Mouse (Mus musculus) urinary bladder, postnatal 14 days (tissue): ENCODE measurements around the gene Syt13.
A peak's percentile ranks its signal among the peaks of the same experiment; 100 is the strongest.

Experiments used
- DNase-seq: peaks from one replicate; pipeline ENCODE4 v3.0.0; 2021; ENCODE audit warnings: low spot score

Syt13 gene

DNA sequence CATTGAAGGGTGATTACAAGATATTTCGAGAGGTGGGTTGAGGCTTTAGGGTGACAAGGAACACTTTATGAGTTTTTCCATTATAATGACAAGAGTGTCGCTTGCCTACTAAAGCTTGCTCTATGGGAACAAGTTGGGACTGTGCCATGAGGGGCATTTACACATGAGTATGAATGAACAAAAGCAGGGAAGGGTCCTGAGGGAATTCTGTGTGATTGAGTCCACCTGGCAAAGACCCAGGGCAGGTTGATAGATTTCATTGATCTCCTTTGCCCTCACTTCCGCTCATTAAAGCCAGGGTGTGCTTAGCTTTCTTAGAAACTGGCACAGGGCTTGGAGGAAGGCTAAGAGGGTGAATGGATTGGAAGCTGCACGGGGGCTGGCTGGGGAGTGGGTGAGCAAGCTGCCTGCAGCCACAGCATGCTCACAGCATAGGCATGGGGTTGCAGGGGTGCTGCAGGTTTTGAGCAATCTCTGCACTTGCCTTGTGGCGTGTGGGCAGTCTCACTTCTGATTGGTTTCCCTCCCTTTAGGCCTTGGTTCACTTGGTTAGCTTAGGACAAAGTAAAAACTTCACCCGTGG lies 9.9 kb downstream of the Syt13 start:
- no peak for DNase-seq

DNA sequence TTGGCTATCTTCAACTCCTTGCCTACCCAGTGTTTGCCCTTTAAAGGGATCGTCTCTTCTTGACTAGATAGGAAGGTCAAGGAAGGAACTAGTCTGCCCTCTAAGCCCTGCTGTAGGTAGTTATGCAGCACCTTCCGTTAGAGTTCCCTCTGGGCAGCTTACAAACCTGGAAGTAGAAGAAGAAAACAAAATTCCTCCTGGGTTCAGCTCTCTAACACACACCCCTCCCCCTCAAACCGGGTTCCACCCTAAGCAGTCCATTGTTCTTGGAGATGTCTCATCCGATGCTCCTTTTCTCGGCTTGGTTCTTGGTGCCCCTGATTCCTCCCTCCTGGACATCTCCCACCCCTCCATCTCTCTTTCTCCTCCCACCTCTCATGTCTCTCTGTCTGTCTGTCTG lies 14.8 kb downstream of the Syt13 start:
- no peak for DNase-seq

DNA sequence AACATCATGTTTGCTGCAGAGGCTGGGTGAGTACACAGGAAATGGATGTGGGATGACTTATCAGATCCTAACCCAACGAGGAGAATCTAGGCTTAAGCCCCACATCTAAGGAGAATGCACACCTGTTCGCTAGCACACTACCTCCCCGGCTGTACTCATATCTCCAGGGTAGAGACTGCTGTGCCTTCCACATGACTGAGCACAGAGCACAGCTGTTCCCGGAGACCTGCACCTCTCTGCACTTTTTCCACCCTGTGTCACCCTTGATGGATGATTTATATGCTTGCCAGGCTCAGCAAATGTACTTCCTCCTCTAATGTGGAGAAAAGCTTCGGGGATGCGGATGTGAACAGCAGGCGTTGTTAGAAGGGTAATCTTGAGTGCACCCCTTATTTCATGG lies 16.2 kb downstream of the Syt13 start:
- no peak for DNase-seq

DNA sequence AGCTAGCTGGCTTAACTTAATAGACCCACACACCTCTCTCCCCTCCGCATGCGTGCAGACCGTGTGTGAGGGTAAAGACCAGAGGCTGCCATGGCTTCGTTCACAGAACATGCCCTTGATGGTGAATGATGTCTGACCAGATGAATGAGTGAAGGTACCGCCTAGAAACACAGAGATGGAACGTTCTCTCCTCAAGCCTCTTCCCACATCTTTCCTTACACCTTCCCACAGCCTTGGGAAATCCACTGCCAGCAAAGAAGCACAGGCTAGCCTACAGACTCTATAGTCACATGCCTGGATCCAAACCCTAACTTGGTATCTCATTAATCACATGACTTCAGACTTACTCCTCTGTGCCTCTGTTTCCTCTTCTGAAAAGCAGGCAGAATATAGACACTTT lies 18.5 kb downstream of the Syt13 start:
- no peak for DNase-seq

DNA sequence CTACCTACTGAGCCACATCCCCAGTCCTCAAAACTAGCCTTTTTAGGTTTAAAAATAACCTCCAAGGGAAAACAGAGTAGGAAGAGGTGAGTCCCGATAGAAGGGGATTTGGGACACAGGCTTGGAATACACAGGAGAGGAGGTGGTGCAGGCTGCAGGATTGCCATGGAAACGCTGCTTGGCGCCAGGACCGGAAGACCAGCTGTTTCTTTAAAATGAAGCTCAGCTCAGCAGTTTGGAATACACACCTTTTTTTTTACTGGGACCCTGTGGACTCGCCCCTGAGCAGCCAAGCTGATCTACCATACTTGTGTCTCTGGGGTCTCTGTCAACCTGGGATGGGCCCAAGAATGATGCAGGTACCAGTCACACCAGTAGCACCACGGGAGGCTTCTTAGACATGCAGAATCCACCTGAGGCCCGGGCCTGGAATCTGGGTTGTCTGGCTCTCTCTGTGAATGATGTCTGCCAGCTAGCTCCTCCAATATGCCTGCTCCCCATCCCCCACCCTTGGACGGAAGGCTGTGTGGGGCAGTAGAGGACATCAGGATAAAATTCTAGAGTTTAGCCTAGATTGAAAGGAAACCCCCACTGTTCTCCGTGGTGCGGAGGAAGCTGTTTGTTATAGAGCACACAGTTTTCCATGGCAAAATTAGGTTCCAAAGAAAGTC lies 19.5 kb downstream of the Syt13 start:
- no peak for DNase-seq

DNA sequence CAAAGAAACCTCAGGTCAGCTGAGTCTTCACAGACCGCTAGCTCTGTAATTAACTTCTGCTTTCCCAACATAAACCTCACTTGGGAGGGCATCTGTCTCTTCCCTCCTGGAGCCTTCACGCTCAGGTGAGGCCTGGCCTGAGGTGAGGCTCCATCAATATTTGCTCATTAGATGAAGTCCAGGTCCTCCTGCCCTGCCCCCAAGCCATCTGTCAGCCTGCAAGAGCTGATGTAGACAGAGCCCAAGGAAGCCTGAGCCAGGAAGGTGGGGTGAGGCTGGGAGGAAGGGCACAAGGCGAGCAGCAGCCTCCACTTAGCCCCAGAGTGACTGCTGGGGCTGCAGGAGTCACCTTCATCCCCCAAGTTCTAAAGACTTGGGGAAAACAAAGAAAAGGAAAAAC lies 20.6 kb downstream of the Syt13 start:
- no peak for DNase-seq

DNA sequence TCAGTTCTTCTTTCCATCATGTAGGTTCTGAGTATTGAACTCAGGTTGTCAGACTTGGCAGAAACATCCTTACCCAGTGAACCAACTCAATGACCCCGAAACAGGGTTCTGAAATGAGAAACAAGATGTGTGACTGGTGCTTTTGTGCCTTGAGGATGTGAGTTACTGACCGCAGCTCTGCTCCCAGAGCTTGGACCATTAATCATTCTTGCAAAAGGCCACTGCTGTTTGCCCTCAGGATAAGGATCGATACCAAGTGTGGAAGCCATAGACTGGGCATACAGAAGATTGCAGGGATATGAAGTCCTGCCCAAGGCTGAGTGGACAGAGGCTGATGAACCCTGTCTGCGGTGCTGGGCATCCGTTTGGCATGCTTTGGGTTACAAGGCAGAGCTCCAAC lies 23.2 kb downstream of the Syt13 start:
- no peak for DNase-seq

DNA sequence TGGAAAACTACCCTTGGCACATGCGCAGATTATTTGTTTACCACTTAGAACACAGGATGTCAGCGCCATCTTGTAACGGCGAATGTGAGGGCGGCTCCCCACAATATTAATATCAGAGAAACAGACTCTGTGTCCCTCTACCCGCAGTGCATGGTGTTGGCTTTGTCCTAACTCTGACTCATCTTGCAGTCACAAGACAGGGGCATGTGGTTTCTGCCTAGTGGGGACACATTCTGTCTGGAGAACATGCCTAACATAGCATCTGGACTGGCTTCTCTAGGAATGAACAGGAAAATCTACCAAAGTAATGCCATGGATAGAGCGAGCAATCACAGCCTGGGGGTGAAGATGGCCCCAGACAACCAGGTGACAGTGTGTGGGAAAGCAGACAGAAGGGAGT lies 23.9 kb downstream of the Syt13 start:
- DNase-seq: no peak

DNA sequence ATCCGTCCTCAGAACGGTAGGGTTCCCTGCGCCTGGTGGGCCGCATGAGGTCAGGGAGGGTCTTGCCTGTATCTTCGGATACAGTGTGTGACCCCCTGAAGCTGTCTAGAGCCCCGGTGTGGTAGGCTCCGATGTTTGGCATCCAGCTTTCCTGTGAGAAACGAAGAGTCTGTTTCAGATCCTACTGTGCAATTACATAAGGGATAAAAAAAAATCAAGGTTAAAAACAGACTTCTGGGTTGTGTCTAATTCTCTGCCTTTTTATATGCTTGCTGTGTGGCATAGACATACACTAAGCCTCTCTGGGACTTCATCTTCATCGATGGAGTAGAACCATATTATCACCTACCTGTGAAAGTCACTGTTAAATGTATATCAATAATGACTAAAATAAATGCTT lies 26.1 kb downstream of the Syt13 start:
- no peak for DNase-seq

DNA sequence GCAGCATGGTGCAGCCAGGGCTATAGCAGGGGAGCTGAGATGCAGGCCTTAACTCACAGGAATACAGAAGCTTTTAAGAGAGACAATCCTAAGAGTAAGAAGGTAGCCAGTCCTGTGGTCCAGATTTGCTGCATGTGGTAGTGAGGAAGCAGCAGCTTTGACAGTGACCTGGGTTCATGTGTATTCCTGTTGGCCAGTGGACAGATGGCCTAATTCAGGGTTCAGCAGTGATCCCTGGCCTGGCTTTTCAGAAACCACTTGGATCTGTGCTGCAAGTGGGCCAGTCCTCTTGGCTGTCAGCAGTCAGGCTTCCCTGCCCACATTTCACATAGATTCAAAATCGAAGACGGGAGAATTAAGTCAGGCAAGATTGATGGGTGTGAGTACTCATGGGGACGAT lies 26.6 kb downstream of the Syt13 start:
- no peak for DNase-seq

DNA sequence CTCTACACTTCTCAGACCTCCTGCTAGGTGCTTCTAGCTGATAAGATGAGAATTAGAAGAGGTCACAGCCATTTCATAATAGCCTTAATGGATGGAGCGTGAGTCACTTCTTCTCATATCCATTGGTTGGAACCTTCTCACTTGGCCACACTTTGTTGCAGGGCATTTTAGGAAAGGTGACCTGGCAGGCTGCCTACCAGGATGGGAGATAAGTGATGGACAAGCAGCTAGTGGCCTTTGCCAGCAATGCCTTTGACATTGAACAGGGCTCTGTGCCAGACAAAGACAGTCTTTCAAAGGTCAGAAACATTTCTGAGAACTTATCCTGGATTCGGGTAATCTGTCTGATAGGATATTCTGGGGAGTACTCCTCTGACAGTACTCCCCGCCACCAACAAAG lies 28.5 kb downstream of the Syt13 start:
- no peak for DNase-seq

DNA sequence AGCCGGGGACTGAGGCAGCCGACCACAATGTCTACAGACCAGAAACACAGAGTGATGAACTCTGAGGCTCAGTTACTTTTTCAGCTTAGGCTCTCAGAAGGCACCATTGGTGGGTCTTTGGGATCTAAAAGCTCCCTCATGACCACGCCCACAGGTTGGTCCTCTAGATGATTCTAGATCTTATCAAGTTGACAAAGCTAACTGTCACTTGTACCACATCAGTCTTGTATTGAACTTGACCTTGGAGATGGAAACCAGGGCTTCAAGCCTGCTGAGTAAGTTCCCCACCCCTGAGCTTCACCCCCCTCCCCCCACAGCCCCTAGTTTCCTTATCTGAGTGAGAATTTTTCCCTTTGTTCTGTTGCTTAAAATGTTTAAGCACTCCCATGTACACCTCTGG lies 29.5 kb downstream of the Syt13 start:
- DNase-seq: no peak

DNA sequence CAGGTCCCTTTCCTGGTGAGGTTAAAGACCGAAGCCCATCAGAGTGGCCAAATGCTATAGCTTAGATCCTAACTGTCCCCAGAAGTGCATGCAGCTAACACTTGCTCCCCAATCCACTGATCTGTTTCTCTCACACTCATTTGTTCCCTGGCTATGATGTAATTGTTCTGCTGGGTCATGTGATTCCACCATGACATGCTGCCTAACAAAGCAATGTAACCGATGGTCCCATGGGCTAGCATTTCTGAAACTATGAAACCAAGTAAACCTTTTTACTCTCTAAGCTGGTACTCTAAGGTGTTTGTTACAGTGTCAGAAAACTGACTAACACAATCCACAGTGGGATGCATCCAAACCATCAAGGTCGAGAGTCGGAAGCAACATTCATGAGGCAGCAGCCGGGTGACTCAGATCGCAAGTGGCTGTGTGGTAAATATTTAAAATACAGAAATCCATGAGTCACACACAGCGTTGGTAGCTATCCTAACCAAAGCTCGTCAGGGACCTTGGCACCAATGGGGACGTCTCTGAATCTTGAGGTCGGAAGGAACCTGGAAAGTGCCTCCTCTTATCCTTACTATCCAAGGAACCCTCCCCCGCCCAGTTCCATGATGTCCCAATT lies 30.3 kb downstream of the Syt13 start:
- no peak for DNase-seq

DNA sequence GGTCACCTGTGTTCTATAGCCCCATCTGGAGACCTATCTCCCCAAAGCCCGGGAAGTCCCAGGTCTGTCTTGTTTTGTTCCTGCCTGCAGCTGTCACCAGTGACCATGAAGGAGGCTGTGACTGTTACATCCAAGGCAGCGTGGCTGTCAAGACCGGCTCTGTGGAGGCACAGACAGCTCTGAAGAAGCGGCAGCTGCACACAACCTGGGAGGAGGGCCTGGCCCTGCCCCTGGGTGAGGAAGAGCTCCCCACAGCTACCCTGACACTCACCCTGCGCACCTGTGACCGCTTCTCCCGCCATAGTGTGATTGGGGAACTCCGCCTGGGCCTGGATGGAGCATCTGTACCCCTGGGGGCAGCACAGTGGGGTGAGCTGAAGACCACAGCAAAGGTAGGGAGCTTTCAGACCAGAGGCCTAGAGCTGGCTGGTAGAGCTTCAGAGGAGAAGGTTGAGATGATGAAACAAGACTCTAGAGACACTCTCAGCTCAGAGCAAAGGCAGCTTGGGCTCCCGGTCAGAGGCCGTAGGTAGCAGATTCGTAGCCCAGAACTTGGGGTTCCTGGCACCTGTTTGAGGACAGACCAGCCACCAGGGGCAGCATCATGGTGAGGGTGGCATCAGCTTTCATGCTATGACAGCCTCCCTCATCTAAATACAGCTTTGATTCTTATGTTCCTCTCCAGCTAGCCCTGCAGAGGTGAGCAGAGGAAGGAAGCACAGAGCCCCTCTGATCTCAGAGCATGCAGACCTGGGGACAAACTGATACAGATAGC lies 31.1 kb downstream of the Syt13 start:
- DNase-seq: no peak

DNA sequence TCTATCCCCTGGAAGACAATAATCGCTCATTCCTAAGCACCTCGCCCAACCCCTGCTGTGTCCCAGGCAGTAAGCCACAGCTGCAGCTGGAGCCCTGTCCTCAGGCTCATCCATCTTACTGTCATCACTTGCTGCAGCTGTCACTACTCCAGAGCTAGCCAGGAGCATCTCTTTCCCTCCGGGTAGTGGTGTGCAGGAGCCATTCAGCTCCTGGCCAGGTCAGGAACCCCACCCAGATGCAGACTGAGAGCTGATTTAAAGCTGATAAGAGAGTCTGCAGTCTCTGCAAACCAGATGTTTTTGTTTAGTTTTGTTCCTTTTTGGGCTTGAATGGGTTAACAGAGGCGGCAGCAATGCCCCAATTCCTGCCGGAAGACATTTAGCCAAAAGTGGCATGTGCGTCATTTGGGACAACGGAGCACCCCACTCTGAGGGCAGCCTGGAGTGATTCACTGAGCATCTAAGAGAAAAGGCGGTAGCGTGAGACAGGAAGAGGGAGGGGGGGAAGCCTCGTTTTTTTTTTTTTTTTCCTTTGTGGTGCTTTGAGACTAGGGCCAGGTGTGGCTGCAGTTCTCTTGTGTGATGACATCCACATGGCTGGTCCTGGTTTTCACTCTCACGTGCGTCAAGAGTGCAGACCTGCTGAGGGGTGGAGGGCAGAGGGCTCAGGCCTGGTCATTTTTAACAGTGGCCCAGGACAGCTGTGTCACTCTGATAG lies 33.2 kb downstream of the Syt13 start:
- DNase-seq: no peak

DNA sequence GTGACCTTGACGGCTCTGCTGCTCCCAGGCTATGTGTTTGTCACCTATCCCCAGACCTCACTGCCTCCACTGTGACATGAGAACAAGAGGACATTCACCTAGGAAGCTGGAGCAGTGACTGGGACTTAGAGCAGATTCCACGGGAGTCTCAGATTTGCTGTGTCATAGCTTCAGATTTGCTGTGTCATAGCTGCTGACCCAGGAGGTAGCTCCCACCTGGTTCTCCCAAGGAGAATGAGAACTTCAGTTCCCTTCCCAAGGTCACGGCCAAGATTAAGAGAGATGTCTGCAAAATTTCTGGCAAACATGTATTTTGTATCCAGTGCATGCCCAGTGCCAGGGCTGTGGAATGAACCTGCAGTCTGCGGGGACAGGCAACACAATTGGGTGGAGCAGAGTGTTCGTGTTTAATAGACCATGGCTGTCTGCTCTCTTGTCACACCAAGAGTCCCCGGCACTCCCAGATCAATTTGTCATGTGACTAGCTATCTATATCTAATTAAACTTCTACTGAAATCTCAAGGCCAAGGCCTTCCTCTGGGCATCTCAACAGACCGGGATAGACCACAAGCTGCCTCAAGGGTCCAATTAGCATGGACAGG lies 33.9 kb downstream of the Syt13 start:
- no peak for DNase-seq

DNA sequence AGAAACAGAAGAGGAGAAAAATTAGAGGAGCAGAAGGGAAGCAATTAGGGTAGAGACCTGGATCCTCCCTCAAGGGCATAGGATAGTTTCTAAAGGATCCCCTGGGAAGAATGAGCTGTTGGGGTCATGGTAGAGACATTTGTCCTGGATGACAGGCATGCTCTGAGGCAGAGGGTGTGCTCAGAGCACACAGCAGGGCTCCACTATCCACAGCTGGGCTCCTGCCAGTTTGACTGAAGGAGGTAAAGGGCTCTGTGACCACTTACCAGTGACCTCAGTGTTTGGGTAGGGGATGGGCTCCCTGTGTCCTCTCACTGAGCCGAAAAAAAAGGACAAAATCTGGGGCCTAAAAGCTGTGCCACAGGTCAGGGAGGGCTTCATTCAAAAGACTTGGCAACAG lies 34.6 kb downstream of the Syt13 start:
- no peak for DNase-seq

DNA sequence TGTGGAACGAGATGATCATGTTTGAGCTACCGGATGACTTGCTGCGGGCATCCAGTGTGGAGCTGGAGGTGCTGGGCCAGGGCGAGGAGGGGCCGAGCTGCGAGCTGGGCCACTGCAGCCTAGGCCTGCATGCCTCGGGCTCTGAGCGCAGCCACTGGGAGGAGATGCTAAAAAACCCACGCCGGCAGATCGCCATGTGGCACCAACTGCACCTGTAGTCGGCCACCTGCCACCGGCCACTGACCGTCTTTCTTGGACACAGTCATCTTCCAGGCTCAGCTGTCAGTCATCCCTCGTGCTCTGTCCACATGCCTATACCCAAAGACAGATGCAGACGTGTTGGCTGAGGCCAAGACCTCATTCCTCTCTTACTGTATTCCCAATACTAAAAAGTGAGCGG lies 38.6 kb downstream of the Syt13 start:
- DNase-seq: no peak

DNA sequence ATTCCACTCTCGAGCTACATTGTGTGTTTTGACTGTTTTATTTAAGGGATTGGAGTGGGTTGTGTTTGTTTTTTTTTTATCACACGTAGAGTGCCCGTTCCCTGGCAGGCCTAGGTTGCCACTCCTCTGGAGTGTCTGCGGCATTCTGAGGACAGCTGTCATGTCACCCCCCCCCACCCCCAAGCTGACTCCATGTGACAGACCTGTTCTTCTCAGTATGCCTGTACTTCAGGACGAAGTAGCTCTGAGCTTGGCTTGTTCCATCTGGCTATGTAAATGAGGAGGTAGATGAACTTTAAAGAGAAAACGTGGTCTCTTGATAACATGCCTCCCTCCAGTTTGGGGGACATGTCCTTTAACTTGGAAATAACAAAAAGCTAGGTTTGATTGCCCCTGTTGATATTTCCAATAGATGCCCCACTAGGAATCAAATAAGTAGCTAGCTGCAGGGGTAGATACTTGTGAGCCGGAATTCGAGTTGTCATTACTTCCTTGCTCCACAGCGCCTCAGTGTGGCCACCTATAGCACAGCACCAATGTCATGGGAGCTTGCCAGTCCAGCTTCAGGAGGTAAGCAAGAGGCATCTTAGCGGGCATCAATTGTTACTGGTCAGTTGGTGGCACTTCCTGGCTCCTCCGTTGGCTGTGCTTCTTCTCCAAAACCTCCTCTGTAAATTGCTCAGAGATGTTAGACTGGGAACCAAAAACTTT lies 39.7 kb downstream of the Syt13 start:
- peak; percentile 78 for DNase-seq

DNA sequence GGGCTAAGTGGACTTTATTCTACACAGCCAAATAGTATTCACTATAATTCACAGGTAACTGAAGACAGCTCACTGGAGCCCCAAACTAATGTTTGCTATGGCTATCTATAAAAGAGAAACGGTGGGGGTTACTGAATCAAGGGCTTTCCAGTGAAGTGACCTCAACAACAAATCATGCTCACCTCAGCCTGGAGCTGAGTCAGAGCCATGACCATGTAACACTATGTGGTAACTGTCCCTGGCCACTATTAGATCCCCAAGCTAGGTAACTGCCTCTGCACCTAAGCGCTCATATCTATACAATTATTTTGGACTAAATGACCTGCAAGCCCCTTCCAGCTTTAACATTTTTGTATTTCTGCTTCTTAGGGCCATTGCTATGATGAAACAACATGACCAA lies 42.0 kb downstream of the Syt13 start:
- no peak for DNase-seq

DNA sequence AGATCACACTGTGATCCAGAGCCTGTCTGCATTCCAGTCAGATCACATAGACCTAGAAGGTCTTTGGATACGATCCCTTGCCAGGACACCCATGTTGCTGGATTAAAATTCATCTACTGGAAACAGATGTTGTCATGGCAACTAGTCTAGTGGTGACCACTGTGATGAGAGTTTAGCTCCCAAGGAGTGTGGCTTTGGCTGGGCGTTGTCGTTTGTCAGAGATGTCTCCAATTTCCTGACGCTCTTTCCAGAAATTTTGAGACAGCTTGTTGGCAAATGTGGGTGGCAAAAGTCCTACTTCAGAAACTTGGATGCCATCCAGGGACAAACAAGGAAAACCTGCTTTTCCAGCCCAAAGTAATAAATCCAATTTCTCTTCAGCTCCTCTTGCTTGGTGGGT lies 43.7 kb downstream of the Syt13 start:
- DNase-seq: peak; percentile 42
